Mouse (Mus musculus) CH12.LX (cell line): ENCODE data around the gene Col5a1. TPM values are rescaled to one million over a fixed set of nuclear protein-coding genes. Genes with fewer than 3 reads are reported as not detected.

Experiments used
- DNase-seq: peaks from one replicate; pipeline ENCODE4 v3.0.0-alpha.2; 2013; ENCODE audit errors: extremely low read depth
- H3K27ac ChIP-seq: 2 replicates; pipeline ENCODE4 v1.5.1; 2012; ENCODE audit warnings: low read depth, mild to moderate bottlenecking, control low read depth, moderate library complexity; ENCODE audit not compliant: insufficient read depth
- H3K27me3 ChIP-seq: replicated peaks from 2 replicates; pipeline ENCODE3; 2012; ENCODE audit warnings: inconsistent platforms
- H3K36me3 ChIP-seq, 2 experiments: replicated peaks in 1 of 2; 2 replicates each; pipeline versions ENCODE3 to v1.6.1; 2012; ENCODE audit warnings: inconsistent platforms in 1 of 2, low read length in 1 of 2, mild to moderate bottlenecking in 1 of 2, mixed read lengths in 1 of 2, moderate library complexity in 1 of 2; ENCODE audit not compliant: control insufficient read depth in 1 of 2, insufficient read depth in 1 of 2
- H3K4me1 ChIP-seq, 2 experiments: 2 replicates each; pipeline ENCODE4 v1.6.1; 2012; ENCODE audit warnings: inconsistent platforms in 1 of 2, moderate library complexity in 1 of 2; ENCODE audit not compliant: insufficient read depth in 2 of 2, control insufficient read depth in 1 of 2
- H3K4me2 ChIP-seq: 2 replicates; pipeline ENCODE4 v1.6.1; 2012; ENCODE audit warnings: low read depth, mild to moderate bottlenecking, control low read depth; ENCODE audit not compliant: poor library complexity, insufficient read depth, severe bottlenecking
- H3K4me3 ChIP-seq, 3 experiments: fragments of 150-350 bp in 1 of 3; sonication (generic) in 1 of 3; replicated peaks in 1 of 3; 2 replicates each; pipeline versions ENCODE3 to v1.5.1; 2011 to 2012; ENCODE audit warnings: low read depth in 2 of 3, low read length in 2 of 3, mild to moderate bottlenecking in 2 of 3, moderate library complexity in 2 of 3, control low read depth in 1 of 3, improper control_type of control experiment in 1 of 3, inconsistent platforms in 1 of 3, mixed read lengths in 1 of 3; ENCODE audit not compliant: poor library complexity in 1 of 3
- H3K79me2 ChIP-seq: replicated peaks from 2 replicates; pipeline ENCODE4 v1.6.1; 2012; ENCODE audit warnings: mild to moderate bottlenecking, moderate library complexity; ENCODE audit not compliant: control insufficient read depth, poor library complexity, insufficient read depth, severe bottlenecking; ENCODE audit errors: extremely low read depth
- H3K9ac ChIP-seq: 2 replicates; pipeline ENCODE4 v1.6.1; 2012; ENCODE audit warnings: low read depth, mild to moderate bottlenecking, control low read depth, moderate library complexity; ENCODE audit not compliant: insufficient read depth
- H3K9me3 ChIP-seq: replicated peaks from 2 replicates; pipeline ENCODE3; 2012; ENCODE audit warnings: low read length, inconsistent platforms, mixed read lengths
- BHLHE40 ChIP-seq: IDR thresholded peaks from 2 replicates; pipeline ENCODE4 v1.6.1; 2011; ENCODE audit warnings: mild to moderate bottlenecking, low read depth, low read length, improper control_type of control experiment
- E2F4 ChIP-seq: IDR thresholded peaks from 2 replicates; pipeline ENCODE4 v1.6.1; 2011; ENCODE audit warnings: low read depth, low read length, improper control_type of control experiment; ENCODE audit not compliant: insufficient replicate concordance
- ELF1 ChIP-seq: IDR thresholded peaks from 2 replicates; pipeline ENCODE4 v1.6.1; 2014; ENCODE audit warnings: low read depth, mild to moderate bottlenecking, inconsistent platforms, low read length, improper control_type of control experiment
- ETS1 ChIP-seq: conservative IDR thresholded peaks from 2 replicates; pipeline ENCODE4 v1.6.1; 2012; ENCODE audit warnings: low read depth, mild to moderate bottlenecking, inconsistent platforms, low read length, improper control_type of control experiment, moderate library complexity
- HCFC1 ChIP-seq: IDR thresholded peaks from 2 replicates; pipeline ENCODE4 v1.6.1; 2012; ENCODE audit warnings: low read depth, mild to moderate bottlenecking, inconsistent platforms, low read length, improper control_type of control experiment
- IRF4 ChIP-seq: IDR thresholded peaks from 2 replicates; pipeline ENCODE4 v1.6.1; 2014; ENCODE audit warnings: low read depth, mild to moderate bottlenecking, inconsistent platforms, low read length, improper control_type of control experiment
- JUN ChIP-seq: IDR thresholded peaks from 2 replicates; pipeline ENCODE4 v1.6.1; 2011; ENCODE audit warnings: low read depth, mild to moderate bottlenecking, low read length, improper control_type of control experiment, moderate library complexity; ENCODE audit not compliant: insufficient read depth
- MAX ChIP-seq: IDR thresholded peaks from 2 replicates; pipeline ENCODE4 v1.6.1; 2011; ENCODE audit warnings: low read length, improper control_type of control experiment
- MYC ChIP-seq: IDR thresholded peaks from 2 replicates; pipeline ENCODE4 v1.6.1; 2011; ENCODE audit warnings: low read depth, mild to moderate bottlenecking, improper control_type of control experiment, low read length
- NRF1 ChIP-seq: IDR thresholded peaks from 2 replicates; pipeline ENCODE4 v1.6.1; 2014; ENCODE audit warnings: low read depth, mild to moderate bottlenecking, inconsistent platforms, low read length, improper control_type of control experiment, moderate library complexity
- POLR2AphosphoS2 ChIP-seq: IDR thresholded peaks from 2 replicates; pipeline ENCODE4 v1.6.1; 2011; ENCODE audit warnings: low read depth, low read length, improper control_type of control experiment
- RAD21 ChIP-seq: IDR thresholded peaks from 2 replicates; pipeline ENCODE4 v1.6.1; 2011; ENCODE audit warnings: low read depth, mild to moderate bottlenecking, low read length, improper control_type of control experiment, moderate library complexity
- TBP ChIP-seq: conservative IDR thresholded peaks from 2 replicates; pipeline ENCODE4 v1.6.1; 2011; ENCODE audit warnings: low read depth, low read length, improper control_type of control experiment
- TCF12 ChIP-seq: IDR thresholded peaks from 2 replicates; pipeline ENCODE4 v1.6.1; 2014; ENCODE audit warnings: low read depth, mild to moderate bottlenecking, inconsistent platforms, low read length, improper control_type of control experiment
- UBTF ChIP-seq: IDR thresholded peaks from 2 replicates; pipeline ENCODE4 v1.6.1; 2012; ENCODE audit warnings: low read depth, mild to moderate bottlenecking, inconsistent platforms, low read length, improper control_type of control experiment, moderate library complexity
- USF1 ChIP-seq: IDR thresholded peaks from 2 replicates; pipeline ENCODE4 v1.6.1; 2014; ENCODE audit warnings: low read depth, mild to moderate bottlenecking, inconsistent platforms, low read length, improper control_type of control experiment
- ZC3H11A ChIP-seq: IDR thresholded peaks from 2 replicates; pipeline ENCODE4 v1.6.1; 2012; ENCODE audit warnings: low read depth, mild to moderate bottlenecking, inconsistent platforms, low read length, improper control_type of control experiment
- ZMIZ1 ChIP-seq: IDR thresholded peaks from 2 replicates; pipeline ENCODE4 v1.6.1; 2012; ENCODE audit warnings: low read depth, mild to moderate bottlenecking, inconsistent platforms, low read length, improper control_type of control experiment
- dilution Hi-C: fragments of 300-500 bp; cut with MboI; formaldehyde crosslinking; loops from 2 replicates; pipeline ENCODE4 v1.14.3; 2020; ENCODE audit warnings: low sequenced_read_pairs; ENCODE audit not compliant: extremely low pct_unique_long_range_greater_than_20kb, extremely low pct_ligation_motif_present
- in situ Hi-C: fragments of 300-500 bp; cut with MboI; formaldehyde crosslinking; loops from 3 replicates; pipeline ENCODE4 v1.14.3; 2019; ENCODE audit warnings: low sequenced_read_pairs, low pct_ligation_motif_present, low pct_unique_long_range_greater_than_20kb, mixed read lengths
- polyA plus RNA-seq: library from polyadenylated mRNA; unstranded; fragments of >175 nt; gene quantifications from 2 replicates; pipeline ENCODE4 v1.2.1, GENCODE M21; 2012; ENCODE audit warnings: low read depth; ENCODE audit not compliant: insufficient read length
- total RNA-seq, 2 experiments: library from RNA; depleted of rRNA; stranded (reverse); fragments of 300-350 nt in 1 of 2; fragments of >200 nt in 1 of 2; gene quantifications; 2 replicates each; pipeline ENCODE4 v1.2.3; 2012 to 2014

Gene Col5a1
- total and polyA plus RNA-seq, 3 experiments, result 0.04 TPM; not detected in 2

GRCm38 (mm10) chr2:27901525-27902245, 15.5 kb downstream of the Col5a1 start:
- dilution Hi-C loops, result no loop called here
- Histone ChIP-seq H3K36me3 (no peaks in the 10 kb centered on the region), H3K4me3 (no peak overlapping the region), H3K9me3 (no peaks in the 10 kb centered on the region), H3K4me2 (no peak overlapping the region), H3K27ac (no peak overlapping the region), H3K9ac (no peak overlapping the region), H3K4me1 (no peaks in the 10 kb centered on the region), H3K27me3 (peaks cover 87% of the 10 kb centered on the region), H3K79me2 (no peaks in the 10 kb centered on the region; the same call in 1 of the 2 replicates)
- in situ Hi-C loops, result no loop called here
- no peak for DNase-seq
- TF ChIP-seq ELF1 (no peak), USF1 (no peak)

GRCm38 (mm10) chr2:27902318-27902717, 16.1 kb downstream of the Col5a1 start:
- Histone ChIP-seq H3K4me1 (no peaks in the 10 kb centered on the region), H3K4me2 (no peak overlapping the region), H3K27me3 (peaks cover 87% of the 10 kb centered on the region), H3K79me2 (no peaks in the 10 kb centered on the region; the same call in 1 of the 2 replicates), H3K9me3 (no peaks in the 10 kb centered on the region), H3K27ac (no peak overlapping the region), H3K36me3 (no peaks in the 10 kb centered on the region), H3K4me3 (no peak overlapping the region), H3K9ac (no peak overlapping the region)
- no peak for DNase-seq
- dilution Hi-C loops (no loop called here), in situ Hi-C loops (no loop called here)
- no peak for TF ChIP-seq NRF1
- no peak for TF ChIP-seq ETS1

GRCm38 (mm10) chr2:27905411-27905810, 19.2 kb downstream of the Col5a1 start:
- TF ChIP-seq ETS1, result no peak
- TF ChIP-seq ZMIZ1, result no peak
- TF ChIP-seq JUN, result no peak
- no peak for TF ChIP-seq E2F4
- TF ChIP-seq IRF4, result no peak
- no peak for TF ChIP-seq ZC3H11A
- no peak for TF ChIP-seq ELF1
- TF ChIP-seq RAD21, result no peak
- no peak for TF ChIP-seq TBP
- no peak for TF ChIP-seq MYC
- TF ChIP-seq TCF12, result no peak
- TF ChIP-seq UBTF, result no peak
- no peak for TF ChIP-seq HCFC1
- TF ChIP-seq BHLHE40, result no peak
- no peak for TF ChIP-seq MAX
- TF ChIP-seq POLR2AphosphoS2, result no peak
- Histone ChIP-seq H3K27me3 (peaks cover 87% of the 10 kb centered on the region), H3K79me2 (no peaks in the 10 kb centered on the region; the same call in 1 of the 2 replicates), H3K4me1 (peaks cover 0 to 1% of the 10 kb centered on the region in 2 experiments; a peak in 1 of 4 replicates), H3K9ac (no peak overlapping the region), H3K9me3 (no peaks in the 10 kb centered on the region), H3K4me3 (no peak overlapping the region), H3K27ac (no peak overlapping the region), H3K36me3 (no peaks in the 10 kb centered on the region), H3K4me2 (no peak overlapping the region)
- dilution Hi-C loops, result no loop called here
- DNase-seq, result no peak
- in situ Hi-C loops, result no loop called here
